8 mouse cellular contexts compared by ENCODE assay signal in genomic region chr8:71908309-71909261, GRCm38 (mm10). TPM values are rescaled to one million over a fixed set of nuclear protein-coding genes. Genes with fewer than 3 reads are reported as not detected.
A peak's percentile ranks its signal among the peaks of the same experiment; 100 is the strongest.
DNase-seq lines count a peak whose midpoint lies in the region; ATAC-seq and TF ChIP-seq lines count a peak whose summit lies in the region.

Zfp882 (plus strand) TSS chr8:71908608.
Zfp617 (plus strand) TSS chr8:71908635.

- DNase-seq in CH12.LX (ENCODE audit: extremely low read depth), result peak; percentile 94
- DNase-seq in c-Kit-positive CD71-positive TER-119-negative erythroid progenitor cells, embryonic 14.5 days (ENCODE audit: low read depth), result peak; percentile 63
- peak; percentile 92 for DNase-seq in forebrain, embryonic 11.5 days (ENCODE audit: low spot score)
- DNase-seq in kidney, postnatal 36 days, result peak; percentile 93 to 95

- peak within 1 kb of the TSS; percentile 93 for H3K9ac ChIP-seq in CH12.LX (ENCODE audit: insufficient read depth, low read depth)
- H3K9ac ChIP-seq in forebrain, embryonic 11.5 days (ENCODE audit: low read length), result peak within 1 kb of the TSS; percentile 89
- H3K9ac ChIP-seq in heart, embryonic 16.5 days (ENCODE audit: low read length), result peak within 1 kb of the TSS; percentile 96
- H3K9ac ChIP-seq in liver, embryonic 15.5 days, result peak within 1 kb of the TSS; percentile 83
- H3K9ac ChIP-seq in neural tube, embryonic 13.5 days, result peak within 1 kb of the TSS; percentile 91

- H3K36me3 ChIP-seq in CH12.LX (replicated peaks in 1 of 2; ENCODE audit: control insufficient read depth in 1 of 2, insufficient read depth in 1 of 2, low read length in 1 of 2), result peaks cover 0 to 12% of the 10 kb centered on the region in 2 experiments
- H3K36me3 ChIP-seq in forebrain, embryonic 11.5 days (ENCODE audit: control insufficient read depth, insufficient read depth, low read length), result no peaks in the 10 kb centered on the region; the same call in 1 of the 2 replicates
- H3K36me3 ChIP-seq in heart, embryonic 16.5 days (ENCODE audit: control insufficient read depth, insufficient read depth), result peaks cover 2% of the 10 kb centered on the region; the same call in 1 of the 2 replicates
- H3K36me3 ChIP-seq in liver, embryonic 15.5 days (replicated peaks), result no peaks in the 10 kb centered on the region
- peaks cover 6% of the 10 kb centered on the region for H3K36me3 ChIP-seq in neural tube, embryonic 13.5 days
- no peaks in the 10 kb centered on the region for H3K36me3 ChIP-seq in testis, adult 2 months (ENCODE audit: control insufficient read depth, insufficient read depth, low read length)

- dilution Hi-C loops in CH12.LX (cut with MboI; ENCODE audit: extremely low pct_ligation_motif_present, extremely low pct_unique_long_range_greater_than_20kb, low sequenced_read_pairs), result no loop called here

- in situ Hi-C loops in CH12.LX (cut with MboI; ENCODE audit: low pct_ligation_motif_present, low pct_unique_long_range_greater_than_20kb, low sequenced_read_pairs), result loop anchor here (5.0 kb wide), 1 partner anchor 79 kb away; no protein-coding TSS in a partner anchor

- H3K27me3 ChIP-seq in CH12.LX (replicated peaks), result no peaks in the 10 kb centered on the region
- no peaks in the 10 kb centered on the region for H3K27me3 ChIP-seq in forebrain, embryonic 11.5 days (ENCODE audit: control insufficient read depth, insufficient read depth, low read length)
- no peaks in the 10 kb centered on the region for H3K27me3 ChIP-seq in heart, embryonic 16.5 days (ENCODE audit: control insufficient read depth, insufficient read depth, low read length)
- H3K27me3 ChIP-seq in liver, embryonic 15.5 days, result no peaks in the 10 kb centered on the region
- no peaks in the 10 kb centered on the region for H3K27me3 ChIP-seq in neural tube, embryonic 13.5 days
- no peaks in the 10 kb centered on the region for H3K27me3 ChIP-seq in testis, adult 2 months (ENCODE audit: control insufficient read depth, insufficient read depth, low read length)

- peak; percentile 68; the same call in 1 of the 2 replicates for TF ChIP-seq POLR2A in CH12.LX (IDR thresholded peaks at IDR 0.05; ENCODE audit: low read depth, low read length)
- TF ChIP-seq POLR2A in testis, adult 2 months (IDR thresholded peaks at IDR 0.05; ENCODE audit: control insufficient read depth, low read depth, low read length), result peak; percentile 40

- peak within 1 kb of the TSS; percentile 87 for H3K27ac ChIP-seq in CH12.LX (ENCODE audit: insufficient read depth, low read depth)
- peak within 1 kb of the TSS; percentile 93 for H3K27ac ChIP-seq in forebrain, embryonic 11.5 days (ENCODE audit: low read depth, low read length)
- H3K27ac ChIP-seq in heart, embryonic 16.5 days (ENCODE audit: low read length), result peak within 1 kb of the TSS; percentile 94
- H3K27ac ChIP-seq in liver, embryonic 15.5 days (replicated peaks), result peak within 1 kb of the TSS; percentile 79
- H3K27ac ChIP-seq in neural tube, embryonic 13.5 days (replicated peaks), result peak within 1 kb of the TSS; percentile 99
- H3K27ac ChIP-seq in testis, adult 2 months (ENCODE audit: control insufficient read depth, insufficient read depth, low read depth, low read length), result peak within 1 kb of the TSS; percentile 91

- peak in 1 of 2 experiments; percentile 74; a peak in 2 of 4 replicates for TF ChIP-seq CTCF in CH12.LX (conservative IDR thresholded peaks at IDR 0.05 in 1 of 2, IDR thresholded peaks at IDR 0.05 in 1 of 2; ENCODE audit: low read depth in 2 of 2, low read length in 2 of 2)
- TF ChIP-seq CTCF in testis, adult 2 months (IDR thresholded peaks at IDR 0.05; ENCODE audit: control insufficient read depth, insufficient read depth, insufficient replicate concordance, low read depth, low read length), result peak; percentile 14; the same call in 1 of the 2 replicates

- H3K9me3 ChIP-seq in CH12.LX (replicated peaks; ENCODE audit: low read length), result no peaks in the 10 kb centered on the region
- H3K9me3 ChIP-seq in forebrain, embryonic 11.5 days (ENCODE audit: control insufficient read depth, low read length), result no peaks in the 10 kb centered on the region
- no peaks in the 10 kb centered on the region for H3K9me3 ChIP-seq in heart, embryonic 16.5 days (replicated peaks; ENCODE audit: control insufficient read depth, low read length)
- no peaks in the 10 kb centered on the region for H3K9me3 ChIP-seq in liver, embryonic 15.5 days (replicated peaks)
- no peaks in the 10 kb centered on the region for H3K9me3 ChIP-seq in neural tube, embryonic 13.5 days

- 5% methylated on average over 47 of the region's 47 CpGs for WGBS in forebrain, embryonic 11.5 days
- 7% methylated on average over 47 of the region's 47 CpGs for WGBS in heart, embryonic 16.5 days
- WGBS in liver, embryonic 15.5 days (ENCODE audit: insufficient replicate concordance), result 6% methylated on average over 47 of the region's 47 CpGs
- WGBS in neural tube, embryonic 13.5 days, result 6% methylated on average over 47 of the region's 47 CpGs

- peaks cover 3% of the 10 kb centered on the region; the same call in 1 of the 2 replicates for H3K79me2 ChIP-seq in CH12.LX (replicated peaks; ENCODE audit: control insufficient read depth, extremely low read depth, insufficient read depth, poor library complexity, severe bottlenecking)

- ATAC-seq in forebrain, embryonic 11.5 days (replicated peaks; ENCODE audit: low FRiP score), result peak; percentile 95
- ATAC-seq in heart, embryonic 16.5 days (replicated peaks; ENCODE audit: extremely low read depth, insufficient read depth, low FRiP score), result peak; percentile 94
- peak; percentile 94 for ATAC-seq in liver, embryonic 15.5 days (ENCODE audit: insufficient read depth)
- ATAC-seq in neural tube, embryonic 13.5 days (ENCODE audit: low read depth), result peak; percentile 97

- TF ChIP-seq EP300 in CH12.LX (IDR thresholded peaks at IDR 0.05; ENCODE audit: low read length), result no peak; the same call in 1 of the 2 replicates

- peak; percentile 58 for TF ChIP-seq RAD21 in CH12.LX (IDR thresholded peaks at IDR 0.05; ENCODE audit: low read depth, low read length)

- H3K4me1 ChIP-seq in CH12.LX (ENCODE audit: control insufficient read depth in 1 of 2, insufficient read depth in 2 of 2), result peaks cover 0 to 9% of the 10 kb centered on the region in 2 experiments; a peak in 1 of 4 replicates
- H3K4me1 ChIP-seq in forebrain, embryonic 11.5 days (replicated peaks; ENCODE audit: control insufficient read depth, insufficient read depth, low read length), result no peaks in the 10 kb centered on the region
- H3K4me1 ChIP-seq in heart, embryonic 16.5 days (ENCODE audit: control insufficient read depth, insufficient read depth, low read length), result 0 out of 2 replicates have a peak, but pooled peaks cover 4% of the 10 kb centered on the region
- peaks cover 11% of the 10 kb centered on the region; the same call in 1 of the 2 replicates for H3K4me1 ChIP-seq in liver, embryonic 15.5 days (replicated peaks)
- H3K4me1 ChIP-seq in neural tube, embryonic 13.5 days (replicated peaks), result peaks cover 6% of the 10 kb centered on the region; the same call in 1 of the 2 replicates
- no peaks in the 10 kb centered on the region for H3K4me1 ChIP-seq in testis, adult 2 months (ENCODE audit: control insufficient read depth, insufficient read depth, low read length)

- H3K4me2 ChIP-seq in CH12.LX (ENCODE audit: insufficient read depth, low read depth, poor library complexity, severe bottlenecking), result peak within 1 kb of the TSS; percentile 69
- H3K4me2 ChIP-seq in forebrain, embryonic 11.5 days (ENCODE audit: low read depth, low read length, severe bottlenecking), result peak within 1 kb of the TSS; percentile 63
- H3K4me2 ChIP-seq in heart, embryonic 16.5 days (ENCODE audit: low read depth, low read length), result peak within 1 kb of the TSS; percentile 79
- H3K4me2 ChIP-seq in liver, embryonic 15.5 days, result peak within 1 kb of the TSS; percentile 75
- peak within 1 kb of the TSS; percentile 57 for H3K4me2 ChIP-seq in neural tube, embryonic 13.5 days

- peak within 1 kb of the TSS; percentile 76 to 95 (median 87) for H3K4me3 ChIP-seq in CH12.LX (replicated peaks in 1 of 3; ENCODE audit: low read depth in 2 of 3, low read length in 2 of 3, poor library complexity in 1 of 3)
- H3K4me3 ChIP-seq in forebrain, embryonic 11.5 days (ENCODE audit: low read depth, low read length), result peak within 1 kb of the TSS; percentile 60
- H3K4me3 ChIP-seq in heart, embryonic 16.5 days (ENCODE audit: low read length), result peak within 1 kb of the TSS; percentile 90
- peak within 1 kb of the TSS; percentile 79 for H3K4me3 ChIP-seq in liver, embryonic 15.5 days (replicated peaks)
- peak within 1 kb of the TSS; percentile 79 for H3K4me3 ChIP-seq in neural tube, embryonic 13.5 days
- peak within 1 kb of the TSS; percentile 91 for H3K4me3 ChIP-seq in testis, adult 2 months (ENCODE audit: control insufficient read depth, low read depth, low read length)

TF ChIP-seq in CH12.LX, 34 proteins besides CTCF, POLR2A, EP300 and RAD21 (continues in another document):
- TF ChIP-seq KAT2A (IDR thresholded peaks at IDR 0.05; ENCODE audit: insufficient replicate concordance, low read length) (peak; percentile 89; the same call in 1 of the 2 replicates), JUND (conservative IDR thresholded peaks at IDR 0.05; ENCODE audit: low read depth, low read length) (peak; percentile 13; the same call in 1 of the 2 replicates), JUN (IDR thresholded peaks at IDR 0.05; ENCODE audit: insufficient read depth, low read depth, low read length) (no peak), SIN3A (IDR thresholded peaks at IDR 0.05; ENCODE audit: low read length) (peak; percentile 66), MXI1 (IDR thresholded peaks at IDR 0.05; ENCODE audit: low read depth, low read length) (peak; percentile 66)

RNA-seq across cellular contexts. Expression of gene Zfp882, which starts in this region (rescaled TPM):
- total RNA-seq in CH12.LX (2012; rRNA removed) (2.6 and 3.2 TPM in 2 replicates), CH12.LX (2014; rRNA removed) (5.2 and 6.6 TPM in 2 replicates)
- polyA plus RNA-seq in CH12.LX (2012; ENCODE audit: insufficient read length, low read depth), result 4.0 and 5.8 TPM in 2 replicates
- 9.5 and 9.7 TPM in 2 replicates for polyA plus RNA-seq in forebrain, embryonic 11.5 days (2014; fragmentation: Nextera tagmentation; extraction: Ambion mirVana)
- polyA plus RNA-seq in heart, embryonic 16.5 days (2015; fragmentation: Nextera tagmentation; extraction: Ambion mirVana), result 2.8 and 2.9 TPM in 2 replicates
- 0.94 and 1.1 TPM in 2 replicates for polyA plus RNA-seq in liver, embryonic 15.5 days (2015; fragmentation: Nextera tagmentation; extraction: Ambion mirVana)
- 12.5 and 15.0 TPM in 2 replicates for polyA plus RNA-seq in neural tube, embryonic 13.5 days (2015; fragmentation: Nextera tagmentation; extraction: Ambion mirVana)
- polyA plus RNA-seq in testis, adult 2 months (2012; rRNA removed), result 0.25 and 0.28 TPM in 2 replicates

RNA-seq across cellular contexts. Expression of gene Zfp617, which starts in this region (rescaled TPM):
- total RNA-seq in CH12.LX (2012; rRNA removed), result 9.5 and 10.7 TPM in 2 replicates
- total RNA-seq in CH12.LX (2014; rRNA removed), result 24.9 and 30.3 TPM in 2 replicates
- polyA plus RNA-seq in CH12.LX (2012; ENCODE audit: insufficient read length, low read depth), result 8.6 and 14.7 TPM in 2 replicates
- polyA plus RNA-seq in forebrain, embryonic 11.5 days (2014; fragmentation: Nextera tagmentation; extraction: Ambion mirVana), result 39.6 and 40.5 TPM in 2 replicates
- polyA plus RNA-seq in heart, embryonic 16.5 days (2015; fragmentation: Nextera tagmentation; extraction: Ambion mirVana), result 26.4 and 26.9 TPM in 2 replicates
- 7.8 and 8.6 TPM in 2 replicates for polyA plus RNA-seq in liver, embryonic 15.5 days (2015; fragmentation: Nextera tagmentation; extraction: Ambion mirVana)
- 32.4 and 37.9 TPM in 2 replicates for polyA plus RNA-seq in neural tube, embryonic 13.5 days (2015; fragmentation: Nextera tagmentation; extraction: Ambion mirVana)
- 1.6 and 2.5 TPM in 2 replicates for polyA plus RNA-seq in testis, adult 2 months (2012; rRNA removed)

Comparison
In these comparisons a context has a peak if more than half of its experiments do, and no peak if none do; other contexts are left out.
1. Peak in every context shown above with its lines: DNase-seq, ATAC-seq, H3K4me3 ChIP-seq and H3K27ac ChIP-seq.